Mouse (Mus musculus) cerebellum, adult 2 months (tissue): ENCODE results near the gene Dcbld2.

Source experiments
- CTCF ChIP-seq: fragments of 200-500 bp; IDR thresholded peaks from 2 replicates; pipeline ENCODE4 v1.5.1; 2011; ENCODE audit warnings: low read depth, mild to moderate bottlenecking, control low read depth, low read length, moderate library complexity, borderline replicate concordance; ENCODE audit not compliant: insufficient read depth
- POLR2A ChIP-seq: fragments of 200-500 bp; IDR thresholded peaks from 2 replicates; pipeline ENCODE4 v1.6.1; 2011; ENCODE audit warnings: low read length, control low read depth, borderline replicate concordance; ENCODE audit not compliant: insufficient read depth

- TF ChIP-seq POLR2A = no peak
- peak; percentile 24; the same call in 1 of the 2 replicates for TF ChIP-seq CTCF
Observed at GRCm38 (mm10) chr16:58444735-58445134, 36.5 kb downstream of the Dcbld2 start.
